Mouse (Mus musculus) CH12.LX (cell line): ENCODE data around the gene 1700017B05Rik.

Source experiments
- CHD1 ChIP-seq: IDR thresholded peaks from 2 replicates; pipeline ENCODE4 v1.6.1; 2012; ENCODE audit warnings: low read depth, low read length, improper control_type of control experiment, inconsistent platforms
- CTCF ChIP-seq, 2 experiments: IDR thresholded peaks in 1 of 2; conservative IDR thresholded peaks in 1 of 2; 2 replicates each; pipeline ENCODE4 v1.5.1; 2011 to 2012; ENCODE audit warnings: low read depth in 2 of 2, low read length in 2 of 2, improper control_type of control experiment in 1 of 2, inconsistent platforms in 1 of 2, mild to moderate bottlenecking in 1 of 2, moderate library complexity in 1 of 2
- ELF1 ChIP-seq: IDR thresholded peaks from 2 replicates; pipeline ENCODE4 v1.6.1; 2014; ENCODE audit warnings: low read depth, mild to moderate bottlenecking, inconsistent platforms, low read length, improper control_type of control experiment
- EP300 ChIP-seq: IDR thresholded peaks from 2 replicates; pipeline ENCODE4 v1.6.1; 2011; ENCODE audit warnings: low read length, improper control_type of control experiment
- IRF4 ChIP-seq: IDR thresholded peaks from 2 replicates; pipeline ENCODE4 v1.6.1; 2014; ENCODE audit warnings: low read depth, mild to moderate bottlenecking, inconsistent platforms, low read length, improper control_type of control experiment
- KAT2A ChIP-seq: IDR thresholded peaks from 2 replicates; pipeline ENCODE4 v1.6.1; 2012; ENCODE audit warnings: low read length, improper control_type of control experiment, inconsistent platforms; ENCODE audit not compliant: insufficient replicate concordance
- MAX ChIP-seq: IDR thresholded peaks from 2 replicates; pipeline ENCODE4 v1.6.1; 2011; ENCODE audit warnings: low read length, improper control_type of control experiment
- MEF2A ChIP-seq: IDR thresholded peaks from 2 replicates; pipeline ENCODE4 v1.6.1; 2014; ENCODE audit warnings: low read depth, mild to moderate bottlenecking, inconsistent platforms, low read length, improper control_type of control experiment, borderline replicate concordance
- POLR2A ChIP-seq: IDR thresholded peaks from 2 replicates; pipeline ENCODE4 v1.6.1; 2011; ENCODE audit warnings: low read depth, mild to moderate bottlenecking, improper control_type of control experiment, low read length
- SIN3A ChIP-seq: IDR thresholded peaks from 2 replicates; pipeline ENCODE4 v1.6.1; 2012; ENCODE audit warnings: low read length, improper control_type of control experiment, inconsistent platforms
- SMC3 ChIP-seq: IDR thresholded peaks from 2 replicates; pipeline ENCODE4 v1.6.1; 2011; ENCODE audit warnings: low read depth, low read length, improper control_type of control experiment
- USF1 ChIP-seq: IDR thresholded peaks from 2 replicates; pipeline ENCODE4 v1.6.1; 2014; ENCODE audit warnings: low read depth, mild to moderate bottlenecking, inconsistent platforms, low read length, improper control_type of control experiment
- USF2 ChIP-seq: conservative IDR thresholded peaks from 2 replicates; pipeline ENCODE4 v1.6.1; 2011; ENCODE audit warnings: low read depth, low read length, improper control_type of control experiment
- ZNF384 ChIP-seq: IDR thresholded peaks from 2 replicates; pipeline ENCODE4 v1.6.1; 2012; ENCODE audit warnings: low read depth, low read length, improper control_type of control experiment, inconsistent platforms

DNA sequence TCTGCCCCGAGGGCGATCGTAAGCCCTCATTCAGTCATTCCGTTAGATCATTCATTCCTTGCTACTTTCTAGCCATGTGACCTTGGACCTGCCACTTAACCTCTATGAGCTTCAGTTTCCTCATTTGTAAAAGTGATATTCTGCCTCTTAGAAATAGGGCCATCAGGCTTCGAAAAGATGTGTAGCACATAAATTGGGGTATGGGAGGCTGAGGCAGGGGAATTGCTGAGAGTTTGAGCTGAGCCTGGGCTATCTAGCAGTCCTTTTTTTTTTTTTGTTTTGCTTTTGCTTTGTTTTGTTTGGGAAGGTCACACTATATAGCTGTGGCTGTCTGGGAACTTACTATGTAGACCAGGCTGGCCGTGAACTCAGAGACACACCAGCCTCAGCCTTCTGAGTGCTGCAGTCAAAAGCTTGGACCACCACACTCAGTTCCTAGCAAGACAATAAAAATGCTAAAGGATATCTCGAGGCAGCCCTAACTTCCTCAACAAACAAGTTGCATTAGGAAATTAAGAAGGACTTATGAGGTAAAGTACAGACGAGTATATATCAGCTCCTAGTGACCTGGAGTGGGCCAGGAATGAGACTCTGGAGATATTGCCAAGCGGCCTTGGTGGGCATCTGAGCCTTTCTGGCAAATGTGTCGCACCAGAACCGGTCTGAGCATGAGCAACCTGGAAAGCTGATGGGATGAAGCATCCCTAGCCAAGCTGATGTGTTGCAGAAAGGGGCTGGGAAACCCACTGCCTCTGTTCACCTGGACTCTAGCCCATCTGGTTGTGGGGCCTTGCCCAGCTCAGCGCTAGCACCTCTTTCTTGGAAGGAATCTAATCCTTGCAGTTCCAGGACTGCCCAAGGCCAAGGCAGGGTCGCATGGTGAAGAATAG is 628 bp upstream of the 1700017B05Rik start:
- TF ChIP-seq USF1 (peak; percentile 49), ELF1 (no peak), MEF2A (no peak), IRF4 (0 out of 2 replicates have a peak, but pooled peaks have one; percentile 3), CTCF (conservative IDR thresholded peaks at IDR 0.05 in 1 of 2, IDR thresholded peaks at IDR 0.05 in 1 of 2; ENCODE audit: low read depth in 2 of 2, low read length in 2 of 2) (no peak), POLR2A (no peak), EP300 (no peak), USF2 (peak; percentile 35; the same call in 1 of the 2 replicates), ZNF384 (no peak), SMC3 (no peak), MAX (0 out of 2 replicates have a peak, but pooled peaks have one; percentile 12), SIN3A (no peak), KAT2A (no peak), CHD1 (no peak)
